Mouse (Mus musculus): ENCODE data around the gene Gucy2f. TPM values are rescaled to one million over a fixed set of nuclear protein-coding genes. Genes with fewer than 3 reads are reported as not detected.
"Not testable (repeated sequence)": the region's sequence is repeated elsewhere in the genome, so short reads cannot be mapped to it uniquely, and the experiment has no call there.

Gene Gucy2f
- polyA plus RNA-seq (2015; fragmentation: Nextera tagmentation; extraction: Ambion mirVana): not detected in 2 replicates

DNA sequence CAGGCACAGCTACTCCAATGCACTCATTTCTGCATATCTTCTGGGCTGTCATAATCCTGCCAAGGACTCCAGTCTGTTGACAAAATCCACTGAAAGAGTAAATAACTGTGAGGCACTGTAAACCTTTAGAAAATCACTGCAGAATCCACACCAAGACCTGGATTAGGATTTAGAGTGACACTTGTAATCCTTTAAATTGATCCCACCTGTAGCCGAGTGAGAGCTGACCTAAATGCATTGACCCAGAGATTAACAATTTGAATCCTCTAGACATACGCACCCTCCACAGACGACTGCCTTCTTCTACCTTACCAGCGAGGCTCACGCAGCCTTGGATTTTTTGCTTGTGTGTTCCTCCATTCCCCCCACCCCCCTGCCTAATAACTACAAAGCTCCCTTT is at the start of gene Gucy2f:
Gene Gucy2f, minus strand, starts transcription at position 101 of the 400 bp plus-strand sequence.
- no peak within 1 kb of the TSS for H3K4me2 ChIP-seq (ENCODE audit: low read depth, low read length)
- no peaks in the 10 kb centered on the region for H3K36me3 ChIP-seq (ENCODE audit: control insufficient read depth, insufficient read depth)
- no peaks in the 10 kb centered on the region for H3K4me1 ChIP-seq (ENCODE audit: control insufficient read depth, insufficient read depth, low read length)
- no peaks in the 10 kb centered on the region for H3K9me3 ChIP-seq (replicated peaks; ENCODE audit: control insufficient read depth, low read length)
- H3K27me3 ChIP-seq (ENCODE audit: control insufficient read depth, insufficient read depth, low read length): no peaks in the 10 kb centered on the region
- WGBS: 26% methylated on average over 5 of the region's 5 CpGs
- H3K9ac ChIP-seq (ENCODE audit: low read length): no peak within 1 kb of the TSS
- no peak within 1 kb of the TSS for H3K4me3 ChIP-seq (ENCODE audit: low read length)
- ATAC-seq (replicated peaks; ENCODE audit: extremely low read depth, insufficient read depth, low FRiP score): no peak
- no peak within 1 kb of the TSS for H3K27ac ChIP-seq (ENCODE audit: low read length)

DNA sequence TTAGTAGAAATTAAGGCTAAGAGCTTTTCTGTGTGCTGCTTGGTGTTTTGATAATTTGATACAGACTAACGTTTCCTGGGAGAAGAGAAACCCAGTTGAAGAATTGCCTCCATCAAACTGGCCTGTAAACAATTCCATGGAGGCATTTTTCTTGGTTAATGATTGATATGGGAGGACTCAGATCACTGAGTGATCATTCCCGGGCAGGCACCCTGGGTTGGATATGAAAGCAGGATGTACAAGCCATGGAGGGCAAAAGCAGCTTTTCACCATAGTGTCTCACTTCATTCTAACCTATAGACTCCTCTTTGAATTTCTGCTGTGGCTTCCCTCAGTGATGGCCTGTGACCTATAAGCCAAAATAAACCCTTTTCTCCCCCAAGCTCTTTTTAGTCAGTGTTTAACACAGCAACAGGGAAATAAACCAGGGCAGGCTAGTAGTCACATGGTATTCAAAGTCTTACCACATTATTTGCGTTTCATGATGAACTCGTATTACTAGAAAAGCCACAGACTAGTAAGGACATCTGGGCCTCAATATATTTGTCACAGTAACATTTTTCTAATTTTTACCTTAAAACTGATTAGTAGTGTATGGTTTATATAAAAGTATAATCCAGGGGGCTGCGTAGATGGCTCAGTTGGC is 49.1 kb upstream of the Gucy2f start:
- H3K27ac ChIP-seq (ENCODE audit: low read length): no peak overlapping the region
- no peaks in the 10 kb centered on the region for H3K9me3 ChIP-seq (replicated peaks; ENCODE audit: control insufficient read depth, low read length)
- no peak overlapping the region for H3K9ac ChIP-seq (ENCODE audit: low read length)
- no peaks in the 10 kb centered on the region for H3K36me3 ChIP-seq (ENCODE audit: control insufficient read depth, insufficient read depth)
- H3K4me1 ChIP-seq (ENCODE audit: control insufficient read depth, insufficient read depth, low read length): no peaks in the 10 kb centered on the region
- ATAC-seq (replicated peaks; ENCODE audit: extremely low read depth, insufficient read depth, low FRiP score): no peak
- no peak overlapping the region for H3K4me2 ChIP-seq (ENCODE audit: low read depth, low read length)
- 74% methylated on average over 5 of the region's 5 CpGs for WGBS
- H3K27me3 ChIP-seq (ENCODE audit: control insufficient read depth, insufficient read depth, low read length): no peaks in the 10 kb centered on the region
- H3K4me3 ChIP-seq (ENCODE audit: low read length): no peak overlapping the region

DNA sequence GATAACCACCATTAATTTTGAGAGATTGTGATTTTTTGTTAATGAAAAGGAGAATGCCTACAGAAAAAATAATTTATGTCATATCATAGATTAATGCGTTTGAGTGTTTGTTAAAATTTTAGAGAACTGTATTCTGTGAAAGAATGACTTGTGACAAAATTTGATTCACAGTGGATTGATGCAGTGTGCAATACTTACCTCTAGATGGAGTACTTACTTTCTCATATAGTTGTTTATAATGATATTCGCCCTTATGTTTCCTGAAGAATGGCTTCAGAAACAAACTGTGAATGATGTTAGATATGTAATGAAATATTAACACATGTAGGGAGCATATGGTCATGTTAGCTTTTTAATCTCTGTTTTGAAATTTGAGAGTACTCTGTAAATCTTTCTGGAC is 40.4 kb upstream of the Gucy2f start:
- H3K27ac ChIP-seq (ENCODE audit: low read length): no peak overlapping the region
- no peak overlapping the region for H3K9ac ChIP-seq (ENCODE audit: low read length)
- no peak for ATAC-seq (replicated peaks; ENCODE audit: extremely low read depth, insufficient read depth, low FRiP score)
- no peaks in the 10 kb centered on the region for H3K4me1 ChIP-seq (ENCODE audit: control insufficient read depth, insufficient read depth, low read length)
- H3K4me2 ChIP-seq (ENCODE audit: low read depth, low read length): no peak overlapping the region
- H3K4me3 ChIP-seq (ENCODE audit: low read length): no peak overlapping the region
- H3K27me3 ChIP-seq (ENCODE audit: control insufficient read depth, insufficient read depth, low read length): no peaks in the 10 kb centered on the region
- H3K9me3 ChIP-seq (replicated peaks; ENCODE audit: control insufficient read depth, low read length): no peaks in the 10 kb centered on the region
- H3K36me3 ChIP-seq (ENCODE audit: control insufficient read depth, insufficient read depth): no peaks in the 10 kb centered on the region
- 45% methylated on average over 2 of the region's 2 CpGs for WGBS

DNA sequence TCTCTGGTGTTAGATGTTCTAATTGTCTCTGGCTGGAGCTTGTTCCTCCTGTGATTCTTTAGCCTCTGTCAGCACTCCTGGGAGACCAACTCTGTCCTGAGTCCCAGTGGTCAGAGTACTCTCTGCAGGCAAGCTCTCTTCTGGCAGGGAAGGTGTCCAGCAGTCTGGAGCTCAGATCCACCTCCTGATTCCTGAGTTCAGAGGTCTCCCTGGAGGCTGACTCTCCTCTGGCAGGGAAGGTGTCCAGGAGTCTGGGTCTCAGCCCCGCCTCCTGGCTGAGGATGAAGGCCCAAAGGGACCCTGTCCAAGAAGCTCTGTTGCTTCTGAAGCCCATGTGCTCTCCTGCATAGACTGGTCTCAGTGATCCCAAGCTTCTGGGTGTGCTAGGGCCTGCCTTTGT is 39.4 kb upstream of the Gucy2f start:
- 78% methylated on average over 1 of the region's 1 CpGs for WGBS
- ATAC-seq (replicated peaks; ENCODE audit: extremely low read depth, insufficient read depth, low FRiP score); H3K9ac ChIP-seq (ENCODE audit: low read length); H3K4me1 ChIP-seq (ENCODE audit: control insufficient read depth, insufficient read depth, low read length); H3K4me3 ChIP-seq (ENCODE audit: low read length); H3K36me3 ChIP-seq (ENCODE audit: control insufficient read depth, insufficient read depth); H3K9me3 ChIP-seq (replicated peaks; ENCODE audit: control insufficient read depth, low read length); H3K4me2 ChIP-seq (ENCODE audit: low read depth, low read length); H3K27ac ChIP-seq (ENCODE audit: low read length); H3K27me3 ChIP-seq (ENCODE audit: control insufficient read depth, insufficient read depth, low read length): not testable (repeated sequence)

DNA sequence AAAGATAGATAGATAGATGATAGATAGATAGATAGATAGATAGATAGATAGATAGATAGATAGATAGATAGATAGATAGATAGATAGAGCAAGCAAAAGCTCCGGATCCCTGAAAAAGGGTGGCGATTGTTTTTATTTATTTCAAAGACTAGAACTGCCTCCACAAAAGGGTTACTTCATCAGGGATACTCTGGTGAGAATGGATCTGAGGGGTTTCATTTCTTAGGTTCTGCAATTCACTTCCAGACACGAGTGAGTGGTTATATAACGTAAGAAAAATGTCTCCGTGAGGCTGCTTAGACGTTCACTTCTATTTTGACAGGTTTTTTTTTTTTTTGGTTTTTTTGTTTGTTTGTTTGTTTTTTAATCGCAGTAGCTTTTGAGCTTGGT is 32.0 kb upstream of the Gucy2f start:
- no peaks in the 10 kb centered on the region for H3K4me1 ChIP-seq (ENCODE audit: control insufficient read depth, insufficient read depth, low read length)
- WGBS: 38% methylated on average over 7 of the region's 7 CpGs
- no peaks in the 10 kb centered on the region for H3K36me3 ChIP-seq (ENCODE audit: control insufficient read depth, insufficient read depth)
- H3K9me3 ChIP-seq (replicated peaks; ENCODE audit: control insufficient read depth, low read length): no peaks in the 10 kb centered on the region
- peak overlapping the region; percentile 49 for H3K4me2 ChIP-seq (ENCODE audit: low read depth, low read length)
- no peak overlapping the region for H3K27ac ChIP-seq (ENCODE audit: low read length)
- no peak overlapping the region for H3K9ac ChIP-seq (ENCODE audit: low read length)
- no peak for ATAC-seq (replicated peaks; ENCODE audit: extremely low read depth, insufficient read depth, low FRiP score)
- peak overlapping the region; percentile 66 for H3K4me3 ChIP-seq (ENCODE audit: low read length)
- H3K27me3 ChIP-seq (ENCODE audit: control insufficient read depth, insufficient read depth, low read length): no peaks in the 10 kb centered on the region

DNA sequence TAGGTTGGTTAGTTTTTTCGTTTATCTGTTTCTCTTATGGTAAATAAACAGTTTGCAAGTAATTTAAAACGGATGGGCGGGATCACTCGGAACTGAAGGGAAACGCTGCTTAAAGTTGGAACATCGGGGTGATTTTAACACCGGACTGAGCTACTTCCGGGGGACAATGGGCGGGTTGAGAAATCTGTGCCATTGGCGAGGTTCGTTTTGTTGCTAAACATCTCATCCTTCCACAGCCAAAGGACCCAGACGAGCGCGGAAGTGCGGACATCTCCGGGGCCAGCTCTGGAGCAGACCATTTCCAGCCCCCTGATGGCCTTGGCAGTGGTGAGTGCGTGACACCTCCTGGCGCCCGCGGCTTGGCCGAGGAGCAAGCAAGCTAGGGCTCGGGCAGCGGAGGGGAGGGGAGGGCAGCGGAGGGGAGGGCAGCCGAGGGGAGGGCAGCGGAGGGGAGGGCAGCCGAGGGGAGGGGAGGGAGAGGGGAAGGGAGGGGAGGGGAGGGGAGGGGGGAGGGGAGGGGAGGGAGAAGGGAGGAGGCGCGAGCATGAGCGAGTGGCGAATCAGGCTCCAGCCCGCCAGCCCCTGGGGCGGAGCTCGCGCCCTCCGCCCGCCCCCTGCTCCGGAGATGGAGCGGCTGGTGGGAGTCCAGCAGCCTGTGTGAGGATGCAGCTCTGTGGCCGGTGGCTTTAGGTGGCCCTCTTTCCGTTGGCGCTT is 31.5 kb upstream of the Gucy2f start:
- Histone ChIP-seq H3K9me3 (replicated peaks; ENCODE audit: control insufficient read depth, low read length) (no peaks in the 10 kb centered on the region), H3K4me2 (ENCODE audit: low read depth, low read length) (peak overlapping the region; percentile 68), H3K36me3 (ENCODE audit: control insufficient read depth, insufficient read depth) (no peaks in the 10 kb centered on the region), H3K4me3 (ENCODE audit: low read length) (peak overlapping the region; percentile 66), H3K27ac (ENCODE audit: low read length) (peak overlapping the region; percentile 92), H3K9ac (ENCODE audit: low read length) (peak overlapping the region; percentile 60), H3K27me3 (ENCODE audit: control insufficient read depth, insufficient read depth, low read length) (no peaks in the 10 kb centered on the region), H3K4me1 (ENCODE audit: control insufficient read depth, insufficient read depth, low read length) (no peaks in the 10 kb centered on the region)
- 17% methylated on average over 30 of the region's 42 CpGs for WGBS
- peak; percentile 96 for ATAC-seq (replicated peaks; ENCODE audit: extremely low read depth, insufficient read depth, low FRiP score)

DNA sequence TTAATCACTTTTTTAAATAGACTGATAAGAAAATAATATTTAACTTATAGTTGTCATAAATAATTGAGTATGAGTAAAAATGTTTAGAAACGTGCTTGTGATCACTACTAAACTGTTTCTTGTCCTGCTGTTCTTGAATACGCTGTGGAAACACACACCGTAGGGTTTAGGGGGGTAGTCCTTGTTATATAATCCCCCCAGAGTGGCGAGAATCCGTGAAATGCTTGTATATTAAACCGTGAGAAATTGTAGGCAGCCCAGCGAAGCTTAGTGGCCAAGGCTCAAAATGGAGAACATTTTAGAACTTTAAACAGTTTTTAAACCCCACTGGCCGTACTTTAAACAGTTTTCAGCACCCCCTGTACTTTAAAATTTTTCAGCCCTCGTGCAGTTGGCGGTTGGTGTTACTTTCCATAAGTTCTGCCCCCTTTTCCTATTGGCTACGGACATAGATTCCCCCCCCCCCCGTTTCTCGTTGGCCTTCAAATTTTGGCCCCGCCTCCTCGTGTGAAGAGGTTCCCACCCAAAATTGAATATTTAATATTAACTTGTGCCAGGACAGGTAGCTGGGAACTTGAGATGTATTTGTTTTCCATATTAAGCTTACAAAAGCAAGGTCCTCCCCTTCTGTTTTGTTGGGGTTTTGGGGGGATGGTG is 30.8 kb upstream of the Gucy2f start:
- H3K36me3 ChIP-seq (ENCODE audit: control insufficient read depth, insufficient read depth): no peaks in the 10 kb centered on the region
- no peaks in the 10 kb centered on the region for H3K27me3 ChIP-seq (ENCODE audit: control insufficient read depth, insufficient read depth, low read length)
- peak overlapping the region; percentile 68 for H3K4me2 ChIP-seq (ENCODE audit: low read depth, low read length)
- H3K27ac ChIP-seq (ENCODE audit: low read length): peak overlapping the region; percentile 92
- WGBS: 20% methylated on average over 15 of the region's 15 CpGs
- no peaks in the 10 kb centered on the region for H3K4me1 ChIP-seq (ENCODE audit: control insufficient read depth, insufficient read depth, low read length)
- peak; percentile 57 for ATAC-seq (replicated peaks; ENCODE audit: extremely low read depth, insufficient read depth, low FRiP score)
- H3K9me3 ChIP-seq (replicated peaks; ENCODE audit: control insufficient read depth, low read length): no peaks in the 10 kb centered on the region
- H3K4me3 ChIP-seq (ENCODE audit: low read length): peak overlapping the region; percentile 66
- H3K9ac ChIP-seq (ENCODE audit: low read length): peak overlapping the region; percentile 60

DNA sequence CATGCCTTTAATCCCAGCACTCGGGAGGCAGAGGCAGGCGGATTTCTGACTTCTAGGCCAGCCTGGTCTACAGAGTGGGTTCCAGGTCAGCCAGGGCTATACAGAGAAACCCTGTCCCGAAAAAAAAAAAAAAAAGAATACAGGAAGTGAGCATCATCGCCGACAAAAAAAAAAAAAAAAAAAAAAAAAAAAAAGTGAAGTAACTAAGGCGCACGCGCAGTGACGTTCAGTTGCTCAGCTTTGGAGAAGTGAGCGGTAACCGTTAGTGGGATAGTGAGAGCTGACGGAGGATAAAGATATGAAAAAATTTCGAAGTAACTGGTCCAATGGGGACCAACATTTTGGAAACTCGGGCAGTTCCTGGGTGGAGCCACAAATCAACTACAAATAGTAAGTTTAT is 29.8 kb upstream of the Gucy2f start, which contains the start of gene Nxt2:
Gene Nxt2, plus strand, starts transcription at position 229 of the 400 bp plus-strand sequence.
- no peak for ATAC-seq (replicated peaks; ENCODE audit: extremely low read depth, insufficient read depth, low FRiP score)
- 86% methylated on average over 14 of the region's 14 CpGs for WGBS

DNA sequence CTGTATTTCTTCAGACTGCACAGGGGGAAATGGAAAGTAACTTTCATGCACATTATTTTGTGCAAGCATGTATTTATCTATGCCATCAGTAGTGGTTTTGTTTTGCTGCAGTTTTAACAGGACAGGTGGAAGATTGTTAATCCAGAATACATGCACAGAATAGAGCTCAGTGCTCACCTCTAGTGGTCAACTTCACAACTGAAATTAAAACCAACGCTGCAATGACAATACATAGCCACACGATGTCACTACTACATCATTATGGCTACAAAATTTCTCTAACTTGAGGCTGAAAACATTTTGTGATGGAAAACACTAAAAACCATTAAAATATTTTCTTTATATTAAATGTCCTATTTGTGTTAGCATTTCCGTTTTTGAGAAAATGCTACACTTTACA is 3.6 kb upstream of the Gucy2f start:
- no peak overlapping the region for H3K27ac ChIP-seq (ENCODE audit: low read length)
- no peaks in the 10 kb centered on the region for H3K4me1 ChIP-seq (ENCODE audit: control insufficient read depth, insufficient read depth, low read length)
- 10% methylated on average over 3 of the region's 3 CpGs for WGBS
- H3K36me3 ChIP-seq (ENCODE audit: control insufficient read depth, insufficient read depth): no peaks in the 10 kb centered on the region
- no peak overlapping the region for H3K4me3 ChIP-seq (ENCODE audit: low read length)
- H3K4me2 ChIP-seq (ENCODE audit: low read depth, low read length): no peak overlapping the region
- no peak for ATAC-seq (replicated peaks; ENCODE audit: extremely low read depth, insufficient read depth, low FRiP score)
- no peak overlapping the region for H3K9ac ChIP-seq (ENCODE audit: low read length)
- H3K27me3 ChIP-seq (ENCODE audit: control insufficient read depth, insufficient read depth, low read length): no peaks in the 10 kb centered on the region
- H3K9me3 ChIP-seq (replicated peaks; ENCODE audit: control insufficient read depth, low read length): no peaks in the 10 kb centered on the region

More for the DNA sequence above, 29.8 kb upstream of the Gucy2f start, which contains the start of gene Nxt2:
- Histone ChIP-seq H3K9ac (ENCODE audit: low read length) (no peak within 1 kb of the TSS), H3K9me3 (replicated peaks; ENCODE audit: control insufficient read depth, low read length) (no peaks in the 10 kb centered on the region), H3K4me1 (ENCODE audit: control insufficient read depth, insufficient read depth, low read length) (no peaks in the 10 kb centered on the region), H3K4me3 (ENCODE audit: low read length) (peak within 1 kb of the TSS; percentile 66), H3K4me2 (ENCODE audit: low read depth, low read length) (peak within 1 kb of the TSS; percentile 68), H3K27ac (ENCODE audit: low read length) (peak within 1 kb of the TSS; percentile 92; the same call in 1 of the 2 replicates), H3K36me3 (ENCODE audit: control insufficient read depth, insufficient read depth) (no peaks in the 10 kb centered on the region), H3K27me3 (ENCODE audit: control insufficient read depth, insufficient read depth, low read length) (no peaks in the 10 kb centered on the region)
